Mouse (Mus musculus) megakaryocyte, adult 5-6 weeks (primary cell): ENCODE results near the gene Vps16. TPM values are rescaled to one million over a fixed set of nuclear protein-coding genes. Genes with fewer than 3 reads are reported as not detected.

Source experiments
- ATAC-seq: 2 replicates; pipeline ENCODE4 v1.8.0; 2016; ENCODE audit warnings: mild to moderate bottlenecking, inconsistent platforms; ENCODE audit not compliant: poor library complexity, severe bottlenecking
- total RNA-seq, 2 experiments: library from RNA; stranded (forward) in 1 of 2; stranded (reverse) in 1 of 2; fragments of 153-499, 151-499 nt in 1 of 2; fragments of 221-1000, 200-1000 nt in 1 of 2; gene quantifications; 2 replicates each; pipeline versions ENCODE4 v1.2.3 to v1.2.4; 2015 to 2017

The Vps16 gene
- total RNA-seq, 2 experiments from 2014 or later: 74.6 to 96.7 TPM

DNA sequence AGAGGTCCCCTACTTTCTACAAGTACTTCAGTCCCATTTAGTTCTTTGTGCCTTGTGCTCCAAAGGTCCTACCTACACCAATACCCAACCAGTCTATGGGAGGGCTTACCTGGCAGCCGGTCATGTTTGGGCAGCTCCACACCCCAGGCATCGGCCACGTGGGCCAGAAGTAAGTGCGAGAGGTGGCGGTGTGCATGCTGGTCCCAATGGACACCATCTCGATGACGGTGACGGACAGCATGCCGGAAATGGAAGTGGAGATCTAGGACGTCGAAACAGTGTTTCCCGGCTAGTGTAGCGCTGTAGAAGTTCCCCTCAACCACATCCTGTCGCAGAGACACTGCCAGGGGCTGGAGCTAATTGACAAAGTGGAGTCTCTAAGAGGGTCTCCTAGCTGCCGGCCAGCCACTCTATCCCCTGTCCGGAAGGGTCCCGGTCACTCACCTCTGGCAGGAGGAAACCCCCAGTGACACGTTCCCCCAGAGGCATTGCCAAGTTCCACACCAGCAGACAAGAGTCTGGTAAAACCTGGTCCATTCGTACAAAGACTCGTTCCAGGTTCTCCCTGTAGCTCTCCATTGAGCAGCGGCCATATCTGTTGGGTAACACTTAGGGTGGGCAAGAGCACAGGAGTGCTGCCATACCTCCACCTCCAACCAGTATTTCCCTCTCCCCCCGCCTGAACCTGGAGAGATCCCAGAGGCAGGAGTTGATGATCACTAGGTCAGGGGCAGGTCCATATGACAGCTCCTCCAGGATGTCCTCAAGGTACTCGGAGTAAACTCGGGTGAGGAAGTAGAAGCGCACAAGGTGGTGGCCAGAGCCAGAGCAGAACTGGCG is 2.1 kb upstream of the Vps16 start:
- ATAC-seq: no peak

DNA sequence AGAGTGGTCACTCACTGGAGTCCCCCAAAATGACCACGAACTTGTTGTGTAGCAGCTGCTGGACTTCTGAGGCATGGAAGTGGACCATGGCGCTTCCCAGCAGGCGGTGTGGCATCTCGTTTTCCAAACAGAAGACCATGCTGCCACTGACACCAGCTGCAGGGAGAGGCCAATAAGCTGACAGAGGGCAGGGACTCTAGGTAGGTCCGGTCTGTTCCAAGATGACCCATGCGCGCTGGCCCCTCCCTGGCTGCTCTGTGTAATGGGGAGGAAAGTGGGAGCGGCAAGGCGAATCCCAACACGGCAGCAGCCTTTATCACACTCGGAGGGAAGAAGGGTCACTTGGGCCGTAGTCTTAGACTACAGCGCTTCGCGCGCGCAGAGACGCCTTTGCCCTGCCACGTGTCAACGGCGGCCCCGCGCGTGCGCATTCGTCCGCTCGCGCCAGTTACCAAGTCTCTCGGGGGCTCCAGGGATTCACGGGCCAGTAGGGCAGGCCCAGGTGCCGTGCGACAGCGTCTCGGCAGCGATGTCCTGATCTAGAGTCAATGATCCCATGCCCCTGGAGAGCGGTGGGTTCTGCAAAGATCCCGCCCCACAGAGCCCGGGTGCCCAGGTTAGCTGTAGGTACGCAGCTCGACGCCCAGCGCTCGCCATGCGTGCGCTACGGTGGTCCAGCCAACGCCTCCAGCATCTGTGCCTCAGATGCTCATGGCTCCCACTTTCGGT is 578 bp upstream of the Vps16 start:
- peak; percentile 46 for ATAC-seq

DNA sequence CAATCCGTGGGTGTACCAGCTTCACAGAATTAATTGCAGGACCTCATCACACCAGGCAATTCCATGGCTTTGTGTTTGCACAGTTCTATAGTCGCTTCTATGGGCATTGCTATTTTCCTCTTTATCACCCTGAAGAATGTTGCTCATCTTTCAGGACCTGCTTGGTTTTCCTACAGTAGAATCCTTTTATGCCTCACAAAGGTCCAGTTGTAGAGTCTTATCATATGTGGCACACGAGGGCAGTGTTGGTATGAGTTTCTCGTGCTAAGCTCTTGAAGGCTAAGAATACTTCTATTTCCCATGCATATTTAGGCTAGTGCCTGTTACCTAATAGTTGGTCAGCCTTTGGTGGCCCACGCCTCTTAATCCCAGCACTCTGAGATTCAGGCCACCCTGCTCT is 973 bp downstream of the Vps16 start:
- no peak for ATAC-seq

DNA sequence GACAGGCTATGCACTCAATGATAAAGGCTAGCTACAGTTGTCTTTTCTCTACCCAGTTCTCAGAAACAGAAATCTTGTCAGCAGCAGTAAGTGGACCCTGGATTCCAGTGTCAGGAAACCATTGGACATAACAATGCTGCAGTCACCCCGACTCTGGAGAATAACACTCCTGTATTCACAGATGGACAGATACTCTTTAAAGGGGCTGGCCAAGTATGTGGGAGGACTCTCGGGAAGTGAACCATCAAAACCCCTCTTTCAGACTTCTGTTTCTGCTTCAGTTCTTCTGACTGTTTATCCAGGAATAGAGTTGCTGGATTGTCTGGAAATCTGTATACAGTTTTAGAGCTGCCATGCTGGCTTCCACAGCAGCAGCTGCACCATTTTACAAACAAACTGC is 5.7 kb downstream of the Vps16 start:
- ATAC-seq: no peak

DNA sequence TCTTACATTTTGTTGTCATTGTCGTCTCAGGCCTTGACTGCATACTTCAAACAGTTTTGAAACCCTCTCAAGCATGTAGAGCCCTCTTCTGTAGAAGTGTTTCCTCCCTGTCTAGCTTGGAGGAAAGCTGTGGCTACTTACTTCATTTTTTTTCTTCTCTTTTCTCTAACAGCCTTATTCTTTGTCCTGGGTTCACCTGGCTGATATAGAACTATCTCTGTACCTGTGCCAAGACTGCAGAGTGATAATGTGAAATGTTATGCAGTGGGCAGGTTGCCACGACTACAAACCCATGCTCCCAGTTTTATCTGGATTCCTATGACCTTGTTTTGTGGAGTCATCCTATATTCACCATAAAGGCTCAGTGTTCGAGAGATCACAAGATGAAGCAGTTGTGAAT is 6.3 kb downstream of the Vps16 start:
- no peak for ATAC-seq

DNA sequence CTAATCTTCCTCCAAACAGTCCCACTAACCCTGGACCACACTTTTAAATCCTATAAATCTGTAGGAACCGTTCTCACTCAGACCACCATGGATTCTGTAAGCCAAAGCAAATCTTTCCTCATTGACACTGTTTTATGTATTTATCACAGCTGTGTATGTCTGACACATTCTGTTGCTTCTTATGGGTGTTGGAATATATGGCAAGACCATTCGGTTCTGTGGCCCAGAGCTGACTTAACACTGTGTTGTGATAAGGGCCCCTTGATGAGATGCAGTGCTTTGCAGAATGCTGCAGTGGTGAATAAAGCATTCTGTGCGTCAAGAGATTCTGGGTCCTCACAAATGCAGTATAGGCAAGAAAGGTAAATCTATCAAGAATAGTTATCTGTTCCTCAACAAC is 8.0 kb downstream of the Vps16 start:
- no peak for ATAC-seq

DNA sequence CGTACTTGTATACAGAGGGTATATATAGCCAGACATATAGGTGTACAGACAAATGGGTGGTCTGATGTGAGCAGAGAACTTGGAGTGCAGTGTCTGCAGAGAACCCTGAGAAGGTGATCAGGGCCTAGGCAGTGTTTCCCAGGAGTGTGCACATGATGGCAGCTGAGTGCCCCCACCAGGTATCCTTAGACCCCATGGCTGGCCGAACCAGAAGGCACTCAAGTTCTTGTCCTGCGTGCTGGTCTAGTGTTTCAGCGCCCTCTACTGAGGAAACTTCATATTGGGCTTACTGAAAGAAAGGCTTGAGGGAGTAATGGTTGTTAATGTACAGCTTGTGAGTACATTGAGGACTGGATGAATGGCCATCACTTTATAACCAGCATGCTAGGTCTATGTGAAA is 9.0 kb downstream of the Vps16 start:
- ATAC-seq: peak; percentile 84

DNA sequence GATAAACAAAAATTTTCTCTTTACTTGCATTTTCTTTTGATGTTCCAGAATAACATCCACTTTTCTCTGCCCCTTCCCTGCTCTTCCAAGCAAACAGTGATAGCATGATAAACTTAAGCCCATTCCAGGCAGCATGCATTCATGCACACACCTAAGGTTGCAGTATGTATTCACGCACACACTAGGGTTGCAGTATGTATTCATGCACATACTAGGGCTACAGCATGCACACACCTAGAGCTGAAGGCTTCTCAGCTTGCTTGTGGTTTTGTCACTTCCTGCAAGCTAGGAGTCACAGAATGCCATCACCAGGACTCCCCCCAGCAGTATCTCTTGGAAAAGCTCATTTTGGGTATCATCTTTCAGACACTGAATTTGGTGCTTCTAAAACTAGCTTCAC is 12.6 kb downstream of the Vps16 start:
- no peak for ATAC-seq

DNA sequence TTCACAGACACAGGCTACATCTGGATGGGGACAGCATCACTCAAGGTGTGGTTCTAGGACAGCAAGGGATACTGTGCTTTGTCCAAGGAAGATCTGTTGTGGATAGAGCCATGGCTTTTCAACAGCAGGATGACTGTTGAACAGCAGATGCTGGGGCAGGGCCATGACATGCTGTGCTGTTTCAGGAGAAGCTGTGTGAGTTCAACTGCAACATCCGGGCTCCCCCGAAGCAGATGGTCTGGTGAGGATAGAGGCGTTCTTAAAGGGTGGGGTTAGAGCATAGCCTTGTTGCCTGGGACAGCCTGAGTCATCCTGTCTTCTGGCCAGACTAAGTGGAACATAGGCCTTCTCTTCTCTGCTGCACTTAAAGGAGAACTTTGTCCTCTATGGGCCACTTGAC is 14.7 kb downstream of the Vps16 start:
- ATAC-seq: no peak

DNA sequence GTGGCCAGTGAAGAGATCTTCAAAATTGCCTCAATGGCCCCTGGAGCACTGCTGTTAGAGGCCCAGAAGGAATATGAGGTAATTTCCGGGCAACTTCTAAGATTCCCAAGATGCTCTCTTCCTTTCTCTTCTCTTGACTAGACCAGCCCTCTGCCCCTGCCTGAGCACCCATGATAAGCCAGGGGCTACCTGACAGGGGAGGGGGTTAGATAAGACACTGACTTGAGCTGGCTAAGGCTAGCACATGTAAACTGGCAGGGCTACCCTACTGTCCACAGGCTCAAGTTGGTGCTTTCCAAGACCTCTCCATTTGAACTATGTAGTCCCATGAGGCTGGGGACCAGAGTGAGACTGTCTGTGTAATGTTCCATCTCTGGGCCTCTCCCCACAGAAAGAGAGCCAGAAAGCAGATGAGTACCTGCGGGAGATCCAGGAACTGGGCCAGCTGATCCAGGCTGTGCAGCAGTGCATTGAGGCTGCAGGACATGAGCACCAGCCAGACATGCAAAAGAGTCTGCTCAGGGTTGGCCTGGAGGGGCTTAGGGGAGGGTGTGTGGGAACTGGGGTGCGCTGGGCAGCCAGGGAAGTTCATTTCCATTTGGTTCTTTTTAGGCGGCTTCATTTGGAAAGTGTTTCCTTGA is 15.8 kb downstream of the Vps16 start:
- no peak for ATAC-seq

DNA sequence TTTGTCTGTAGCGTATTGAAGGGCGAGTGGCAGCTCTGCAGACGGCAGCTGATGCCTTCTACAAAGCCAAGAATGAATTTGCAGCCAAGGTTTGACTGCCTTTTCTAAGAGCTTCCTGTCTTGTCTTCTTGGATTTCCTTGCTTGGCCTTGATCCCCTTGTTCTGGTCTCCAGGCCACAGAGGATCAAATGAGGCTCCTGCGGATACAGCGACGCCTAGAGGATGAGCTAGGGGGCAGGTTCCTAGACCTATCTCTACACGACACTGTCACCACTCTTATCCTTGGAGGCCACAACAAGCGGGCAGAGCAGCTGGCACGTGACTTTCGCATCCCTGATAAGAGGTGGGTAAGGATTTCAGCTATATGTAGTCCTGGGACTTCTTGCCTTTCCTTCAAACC is 18.0 kb downstream of the Vps16 start:
- no peak for ATAC-seq

DNA sequence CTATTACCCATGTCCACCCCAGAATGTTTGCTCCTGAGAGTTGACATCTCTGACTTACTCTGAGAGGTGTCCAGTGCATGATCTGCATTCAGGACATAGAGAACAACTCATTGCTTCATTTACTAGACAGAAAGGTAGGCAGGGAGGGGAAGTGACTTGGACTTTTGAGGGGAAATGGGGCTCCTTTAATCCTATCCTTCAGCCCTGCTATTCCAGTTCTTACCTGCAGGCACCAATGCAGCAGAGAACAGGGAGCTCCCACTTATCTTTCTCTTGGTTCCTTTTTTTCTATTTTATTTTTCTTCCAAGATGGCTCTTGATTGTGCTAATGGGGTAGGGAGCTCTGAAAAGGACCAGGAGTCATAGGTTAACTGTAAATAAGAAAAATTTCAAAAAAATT is 24.3 kb downstream of the Vps16 start:
- no peak for ATAC-seq

DNA sequence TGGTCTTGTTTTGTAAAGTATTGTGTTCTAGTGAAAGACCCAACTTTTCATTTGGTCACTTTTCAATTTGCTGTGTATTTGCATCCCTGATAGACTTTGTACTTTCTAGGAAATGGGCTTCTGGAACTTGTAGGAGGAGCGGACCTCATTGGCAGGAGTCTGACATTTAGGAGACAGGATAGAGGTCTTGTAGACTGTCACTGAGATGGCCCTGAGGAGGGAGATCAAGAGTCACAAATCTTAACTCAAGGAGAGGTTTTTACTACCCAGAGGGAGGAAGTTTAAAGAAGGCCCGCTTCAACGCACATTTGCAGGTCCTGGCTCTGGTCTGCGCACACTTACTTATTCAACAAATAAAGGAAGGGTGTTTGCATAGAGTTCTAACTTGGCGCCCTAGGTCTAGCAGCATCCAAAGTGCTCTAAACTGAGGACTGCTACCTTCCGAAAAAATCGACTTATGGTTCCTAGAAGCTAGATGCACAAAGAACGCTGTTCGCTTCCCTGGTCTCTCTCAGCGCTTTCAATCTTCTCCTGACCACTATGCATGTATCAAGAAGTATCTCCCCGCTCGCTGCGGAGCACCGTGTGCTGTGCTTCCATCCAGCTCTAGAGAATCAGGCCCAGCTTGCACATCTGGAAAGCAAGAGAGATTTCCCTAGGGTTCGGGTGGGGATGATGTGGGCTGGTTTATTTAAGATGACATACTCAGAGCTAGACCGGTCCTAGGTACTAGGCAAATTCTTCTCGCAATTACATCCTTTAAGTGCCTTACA is 25.1 kb downstream of the Vps16 start:
- ATAC-seq: no peak

DNA sequence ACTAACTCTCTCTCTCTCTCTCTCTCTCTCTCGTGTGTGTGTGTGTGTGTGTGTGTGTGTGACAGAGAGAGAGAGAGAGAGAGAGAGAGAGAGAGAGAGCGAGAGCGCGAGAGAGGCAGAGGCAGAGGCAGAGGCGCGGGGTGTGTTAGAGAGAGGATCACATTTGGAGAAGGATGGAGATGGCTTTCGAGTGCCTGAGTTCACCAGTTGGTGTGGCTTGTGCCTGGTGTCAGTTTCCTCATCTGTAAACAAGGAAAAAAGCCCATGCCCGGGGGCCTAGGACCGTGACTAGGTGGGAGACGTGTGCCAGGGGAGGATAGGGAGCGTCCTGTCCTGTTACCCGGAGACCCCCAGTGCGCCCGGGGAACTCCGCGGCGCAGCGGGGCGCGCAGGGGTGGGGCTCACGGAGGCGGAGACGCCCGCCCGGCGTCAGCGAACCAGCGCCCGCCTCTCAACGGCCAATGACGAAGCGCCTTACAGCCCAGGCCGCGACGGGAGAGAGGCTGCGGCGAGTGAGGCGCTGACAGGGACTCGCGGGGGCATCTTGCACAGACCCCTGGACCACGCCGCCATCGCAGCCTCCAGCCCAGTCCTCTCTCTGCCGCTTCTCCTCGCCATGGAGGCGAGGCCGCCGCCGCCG is 25.8 kb downstream of the Vps16 start, which contains the start of gene Ptpra:
Gene Ptpra (plus strand): TSS at position 485 of the 640 bp plus-strand sequence.
- peak; percentile 96 for ATAC-seq

DNA sequence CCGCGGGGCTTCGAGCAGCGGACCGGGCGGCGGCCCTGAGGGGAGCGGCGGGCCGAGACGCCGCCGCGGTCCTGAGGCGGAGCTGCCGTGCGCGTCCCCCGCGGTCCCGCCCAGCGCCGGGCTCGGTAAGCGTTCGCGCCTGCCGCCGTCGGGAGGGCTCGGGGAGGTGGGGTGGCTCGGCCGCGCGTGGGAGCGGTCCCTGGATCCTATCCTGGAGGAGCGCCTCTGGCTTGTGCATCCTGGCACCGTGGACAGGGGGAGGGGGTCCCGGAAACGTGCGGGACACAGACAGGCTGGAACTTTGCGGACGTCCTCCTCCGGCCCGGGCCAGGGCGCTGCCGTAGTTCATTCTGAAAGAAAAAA is 26.3 kb downstream of the Vps16 start:
- ATAC-seq: peak; percentile 72

DNA sequence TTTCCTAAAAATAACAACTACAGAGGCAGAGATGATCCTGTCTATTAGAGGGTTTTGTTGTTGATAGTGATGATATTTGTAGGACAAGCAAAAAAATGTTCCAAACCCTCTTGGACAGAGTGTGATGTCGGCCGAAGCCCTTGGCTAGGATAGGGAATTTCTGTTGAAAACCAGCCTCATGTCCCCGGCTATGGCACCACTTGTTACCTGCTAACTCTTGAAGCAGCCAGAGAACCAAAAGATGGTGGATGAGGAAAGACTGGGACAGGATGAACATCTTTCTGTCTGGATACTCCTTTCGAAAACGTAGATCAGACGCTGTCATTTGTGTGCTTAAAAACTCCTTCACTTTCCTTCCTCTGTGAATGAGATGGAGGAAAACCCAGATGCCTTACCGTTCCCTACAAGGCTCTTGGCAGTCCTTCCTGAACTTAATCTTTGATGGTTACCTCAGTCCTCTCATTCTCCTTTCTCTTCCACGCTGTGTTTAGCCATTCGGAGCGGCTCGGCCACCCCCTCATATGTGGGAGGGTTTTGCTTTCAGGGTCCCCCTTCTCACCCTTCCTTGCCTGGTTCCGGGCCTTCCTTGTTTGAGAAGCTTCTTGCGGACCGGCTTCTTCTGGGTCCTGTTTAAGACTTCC is 27.1 kb downstream of the Vps16 start:
- no peak for ATAC-seq

DNA sequence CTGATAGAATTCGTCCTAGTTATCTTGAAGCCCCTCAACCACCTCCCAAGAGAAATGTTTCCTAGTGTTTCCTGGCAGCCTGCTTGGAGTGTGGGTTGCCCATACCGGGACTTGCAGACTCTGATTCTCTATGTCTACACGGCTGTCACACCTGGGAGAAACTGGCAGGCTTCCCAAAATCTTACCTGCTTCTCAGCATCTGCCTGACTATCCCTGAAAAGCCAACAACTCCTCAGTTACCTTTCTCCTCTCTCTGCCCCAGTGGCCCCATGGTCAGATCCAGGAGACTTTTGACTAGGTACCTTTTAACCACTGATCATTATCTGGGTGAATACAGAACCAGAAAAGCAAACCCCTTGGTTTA is 27.6 kb downstream of the Vps16 start:
- ATAC-seq: no peak

DNA sequence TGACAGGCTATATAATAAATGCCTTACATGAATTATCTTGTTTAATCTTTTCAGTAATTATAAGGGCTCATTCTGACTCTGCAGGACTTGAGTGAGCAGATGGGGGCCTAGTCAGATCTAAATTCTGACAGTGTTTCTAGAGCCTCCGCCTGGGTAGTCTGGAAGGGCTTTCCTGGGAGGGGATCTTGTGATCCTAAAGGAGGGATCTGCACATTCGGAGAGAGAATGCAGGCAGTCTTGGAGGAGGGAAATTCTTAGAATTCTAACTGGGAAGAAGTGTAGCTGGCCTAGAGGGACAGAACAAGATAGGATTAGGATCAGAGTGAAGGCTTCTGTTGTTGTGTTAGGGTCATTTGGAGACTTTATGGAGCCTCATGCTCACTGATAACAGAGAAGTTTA is 28.1 kb downstream of the Vps16 start:
- no peak for ATAC-seq

DNA sequence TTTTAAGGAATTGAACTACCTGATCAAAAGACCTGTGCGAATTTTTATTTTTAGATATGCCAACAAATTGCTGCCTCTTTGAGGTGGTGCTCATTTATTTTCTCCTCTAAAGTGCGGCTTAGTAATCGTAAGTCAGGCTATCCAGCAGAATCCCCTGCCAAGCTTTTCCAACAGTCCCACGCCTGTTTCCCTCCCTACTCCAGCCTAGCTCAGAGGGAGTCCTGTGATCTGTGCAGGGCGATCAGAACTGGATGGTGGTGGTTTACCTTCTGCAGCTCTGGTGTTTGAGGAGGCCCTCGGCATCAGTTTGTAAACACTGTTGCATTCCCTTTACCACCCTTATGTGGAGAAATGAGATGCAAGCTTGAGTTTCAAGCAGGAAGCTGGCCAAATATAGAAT is 29.3 kb downstream of the Vps16 start:
- ATAC-seq: no peak

DNA sequence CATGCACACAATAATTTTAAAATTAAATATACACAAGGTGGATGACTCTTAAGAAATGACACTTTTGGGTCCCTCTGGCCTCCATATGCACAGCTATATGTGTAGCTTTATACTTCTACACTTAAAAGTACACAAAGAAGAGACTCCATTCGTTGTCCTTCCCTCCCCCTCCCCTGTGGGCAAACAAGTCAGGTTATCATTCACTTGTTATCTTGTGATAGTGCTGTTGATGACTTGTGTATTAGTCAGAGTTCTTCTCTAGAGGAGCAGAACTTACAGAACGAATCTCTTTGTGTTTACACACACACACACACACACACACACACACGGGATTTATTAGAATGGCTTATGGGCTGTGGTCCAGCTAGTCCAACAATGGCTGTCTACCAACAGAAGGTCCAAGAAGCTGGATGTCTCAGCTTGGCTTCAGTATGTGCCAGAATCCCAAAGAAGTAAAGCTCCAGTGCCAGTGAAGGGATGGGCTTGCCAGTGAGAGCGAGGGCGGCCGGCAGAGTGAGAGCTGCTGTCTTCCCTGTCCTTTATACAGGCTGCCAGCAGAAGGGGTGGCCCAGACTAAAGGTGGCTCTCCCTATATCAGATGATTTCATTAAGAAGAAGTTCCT is 30.7 kb downstream of the Vps16 start:
- ATAC-seq: no peak
